Mouse (Mus musculus) layer of hippocampus, adult 11-12 months (tissue): ENCODE data around the gene Rhox2h.
"Not testable (repeated sequence)": the region's sequence is repeated elsewhere in the genome, so short reads cannot be mapped to it uniquely, and the experiment has no call there.

Experiments used
- DNase-seq: peaks from one replicate; pipeline ENCODE4 v3.0.0; 2022; ENCODE audit warnings: low spot score

The Rhox2h gene

GRCm38 (mm10) chrX:37673177-37673576 lies at the start of gene Rhox2h:
TSS of gene Rhox2h (minus strand) at chrX:37673277.
- DNase-seq = not testable (repeated sequence)

GRCm38 (mm10) chrX:37701821-37702387 lies 28.8 kb upstream of the Rhox2h start:
- DNase-seq = no peak

DNA sequence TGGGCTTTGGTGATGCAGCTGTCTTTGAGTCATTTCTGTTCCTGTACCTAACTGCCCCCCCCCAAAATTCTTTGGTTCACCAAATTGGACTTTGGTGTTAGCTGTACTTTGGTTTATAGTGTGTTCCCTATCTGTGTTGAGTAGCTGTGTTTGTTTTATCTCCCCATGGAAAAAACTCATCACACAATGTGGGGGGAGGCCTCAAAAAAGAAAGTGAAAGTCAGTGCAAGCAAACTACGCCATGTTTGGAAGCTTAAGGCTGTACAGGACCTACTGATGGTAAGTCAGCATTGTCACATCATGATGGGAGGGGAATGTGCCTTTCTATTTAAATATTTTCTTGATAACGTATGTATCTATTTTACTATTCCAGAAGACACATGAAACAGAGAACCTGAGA lies 19.2 kb upstream of the Rhox2h start:
- DNase-seq = no peak

- DNase-seq = no peak
Observed at GRCm38 (mm10) chrX:37683031-37683715, 10.1 kb upstream of the Rhox2h start.

- DNase-seq = not testable (repeated sequence)
Observed at GRCm38 (mm10) chrX:37668664-37669063, 4.4 kb downstream of the Rhox2h start, which contains the start of gene Rhox3h. TSS of gene Rhox3h (minus strand) at chrX:37668764.

DNA sequence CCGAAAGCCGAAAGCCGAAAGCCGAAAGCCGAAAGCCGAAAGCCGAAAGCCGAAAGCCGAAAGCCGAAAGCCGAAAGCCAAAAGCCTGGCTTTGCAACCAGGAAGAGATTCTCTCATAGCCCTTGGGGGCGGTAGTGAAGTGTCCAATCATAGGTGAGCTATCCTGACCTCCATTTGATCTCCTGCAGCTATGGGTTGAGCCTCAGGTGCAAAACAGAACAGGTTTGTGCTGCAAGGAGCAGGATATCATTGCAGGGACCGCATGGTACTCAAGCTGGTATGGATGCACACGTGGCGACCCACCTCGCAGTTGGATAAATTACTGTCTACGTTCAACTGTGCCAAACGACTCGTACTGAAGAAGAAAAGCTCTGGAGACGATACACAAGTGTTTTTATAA lies 21.9 kb downstream of the Rhox2h start, which contains the start of gene Rhox4g:
Rhox4g (minus strand) TSS at position 101 of the 400 bp plus-strand sequence.
- not testable (repeated sequence) for DNase-seq

GRCm38 (mm10) chrX:37643370-37643769 lies 29.7 kb downstream of the Rhox2h start, which contains the start of gene Rhox2g:
TSS of gene Rhox2g (minus strand) at chrX:37643470.
- not testable (repeated sequence) for DNase-seq

DNA sequence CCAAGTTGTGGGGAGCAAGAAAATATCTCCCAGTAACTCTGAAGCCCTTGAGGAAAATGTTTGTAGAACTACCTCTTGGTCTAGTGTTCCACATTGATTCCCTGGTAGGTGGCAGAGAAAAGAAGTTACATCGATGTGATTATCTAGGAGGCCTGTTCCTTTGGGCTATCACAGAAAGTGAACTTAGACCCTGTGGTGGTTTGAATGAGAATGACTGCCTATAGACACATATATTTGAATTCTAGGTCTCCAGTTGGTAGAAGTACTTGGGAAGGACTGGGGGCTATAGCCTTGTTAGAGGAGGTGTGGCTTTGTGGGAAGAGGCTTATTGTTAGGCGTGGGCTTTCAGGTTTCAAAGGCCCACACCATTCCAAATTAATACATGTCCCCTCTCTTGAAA lies 44.6 kb downstream of the Rhox2h start, which contains the start of gene Rhox3g:
Rhox3g (minus strand) TSS at position 101 of the 400 bp plus-strand sequence.
- DNase-seq = not testable (repeated sequence)
